Mouse (Mus musculus) MEL (cell line): ENCODE measurements around the gene Elovl7.

Experiments used
- CTCF ChIP-seq, 3 experiments: IDR thresholded peaks in 2 of 3; conservative IDR thresholded peaks in 1 of 3; 2 replicates each; pipeline ENCODE4 v1.5.1; 2011 to 2012; ENCODE audit warnings: low read length in 3 of 3, low read depth in 2 of 3, mild to moderate bottlenecking in 2 of 3, improper control_type of control experiment in 1 of 3, inconsistent platforms in 1 of 3, mixed read lengths in 1 of 3, moderate library complexity in 1 of 3; ENCODE audit not compliant: control insufficient read depth in 1 of 3, insufficient read depth in 1 of 3, poor library complexity in 1 of 3, severe bottlenecking in 1 of 3
- E2F4 ChIP-seq: IDR thresholded peaks from 2 replicates; pipeline ENCODE4 v1.6.1; 2011; ENCODE audit warnings: low read depth, low read length, improper control_type of control experiment, borderline replicate concordance
- GATA1 ChIP-seq: IDR thresholded peaks from 2 replicates; pipeline ENCODE4 v1.6.1; 2011; ENCODE audit warnings: low read depth, low read length, improper control_type of control experiment
- KAT2A ChIP-seq: conservative IDR thresholded peaks from 2 replicates; pipeline ENCODE4 v1.6.1; 2012; ENCODE audit warnings: low read depth, low read length, improper control_type of control experiment, inconsistent platforms
- MYB ChIP-seq: IDR thresholded peaks from 2 replicates; pipeline ENCODE4 v1.6.1; 2011; ENCODE audit warnings: mild to moderate bottlenecking, low read depth, low read length, improper control_type of control experiment
- NRF1 ChIP-seq: IDR thresholded peaks from 2 replicates; pipeline ENCODE4 v1.6.1; 2014; ENCODE audit warnings: low read depth, mild to moderate bottlenecking, inconsistent platforms, low read length, improper control_type of control experiment, moderate library complexity; ENCODE audit not compliant: poor library complexity, insufficient read depth, severe bottlenecking
- RCOR1 ChIP-seq: IDR thresholded peaks from 2 replicates; pipeline ENCODE4 v1.6.1; 2012; ENCODE audit warnings: low read depth, mild to moderate bottlenecking, inconsistent platforms, low read length, improper control_type of control experiment
- TAL1 ChIP-seq: IDR thresholded peaks from 2 replicates; pipeline ENCODE4 v1.6.1; 2012; ENCODE audit warnings: mild to moderate bottlenecking, inconsistent platforms, low read length, moderate library complexity, mixed read lengths
- UBTF ChIP-seq: IDR thresholded peaks from 2 replicates; pipeline ENCODE4 v1.6.1; 2012; ENCODE audit warnings: low read depth, mild to moderate bottlenecking, inconsistent platforms, low read length, improper control_type of control experiment, moderate library complexity, borderline replicate concordance; ENCODE audit not compliant: insufficient read depth

DNA sequence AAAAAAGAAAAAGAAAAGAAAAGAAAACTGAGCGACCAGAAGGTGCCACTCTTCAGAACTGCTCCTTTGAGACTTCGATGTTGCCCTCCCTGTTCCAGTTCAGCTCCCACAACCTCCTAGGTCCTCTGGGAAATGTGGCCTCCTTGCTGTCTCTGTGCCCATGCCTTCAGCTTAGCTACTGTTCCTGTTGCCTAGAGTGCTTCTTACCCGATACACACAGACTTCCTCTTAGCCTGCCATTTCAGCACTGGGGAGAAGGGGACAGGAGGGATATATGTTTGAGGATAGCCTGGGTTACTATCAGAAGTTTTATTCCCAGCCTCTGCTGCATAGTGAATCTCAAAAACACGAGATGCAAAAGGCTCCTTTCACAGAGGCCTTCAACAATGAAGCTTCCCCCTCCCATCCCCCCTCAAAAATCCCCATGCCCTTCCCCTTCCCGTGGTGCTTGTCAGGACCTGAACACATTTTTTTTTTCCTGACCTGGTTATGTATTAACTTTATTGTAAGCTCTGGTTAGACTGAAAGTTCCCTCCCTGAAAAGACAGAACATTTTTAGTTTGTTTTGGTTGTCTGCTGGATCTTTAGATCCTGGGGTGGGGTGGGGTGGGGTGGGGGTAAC lies 1.7 kb upstream of the Elovl7 start:
- TF ChIP-seq UBTF = no peak
- TF ChIP-seq E2F4 = no peak
- TF ChIP-seq CTCF (IDR thresholded peaks at IDR 0.05 in 2 of 3, conservative IDR thresholded peaks at IDR 0.05 in 1 of 3; ENCODE audit: control insufficient read depth in 1 of 3, insufficient read depth in 1 of 3, low read depth in 2 of 3, low read length in 3 of 3, poor library complexity in 1 of 3, severe bottlenecking in 1 of 3) = no peak
- TF ChIP-seq KAT2A = no peak
- no peak for TF ChIP-seq TAL1
- no peak for TF ChIP-seq GATA1
- no peak for TF ChIP-seq NRF1
- no peak for TF ChIP-seq RCOR1
- no peak for TF ChIP-seq MYB
